Mouse (Mus musculus) embryo, embryonic 11.5 days (tissue): Measurements from ENCODE around the gene Cd2bp2.

Source experiments
- DNase-seq: peaks from one replicate; pipeline ENCODE4 v3.0.0-alpha.2; 2012; ENCODE audit warnings: low read depth, low spot score

The Cd2bp2 gene

DNA sequence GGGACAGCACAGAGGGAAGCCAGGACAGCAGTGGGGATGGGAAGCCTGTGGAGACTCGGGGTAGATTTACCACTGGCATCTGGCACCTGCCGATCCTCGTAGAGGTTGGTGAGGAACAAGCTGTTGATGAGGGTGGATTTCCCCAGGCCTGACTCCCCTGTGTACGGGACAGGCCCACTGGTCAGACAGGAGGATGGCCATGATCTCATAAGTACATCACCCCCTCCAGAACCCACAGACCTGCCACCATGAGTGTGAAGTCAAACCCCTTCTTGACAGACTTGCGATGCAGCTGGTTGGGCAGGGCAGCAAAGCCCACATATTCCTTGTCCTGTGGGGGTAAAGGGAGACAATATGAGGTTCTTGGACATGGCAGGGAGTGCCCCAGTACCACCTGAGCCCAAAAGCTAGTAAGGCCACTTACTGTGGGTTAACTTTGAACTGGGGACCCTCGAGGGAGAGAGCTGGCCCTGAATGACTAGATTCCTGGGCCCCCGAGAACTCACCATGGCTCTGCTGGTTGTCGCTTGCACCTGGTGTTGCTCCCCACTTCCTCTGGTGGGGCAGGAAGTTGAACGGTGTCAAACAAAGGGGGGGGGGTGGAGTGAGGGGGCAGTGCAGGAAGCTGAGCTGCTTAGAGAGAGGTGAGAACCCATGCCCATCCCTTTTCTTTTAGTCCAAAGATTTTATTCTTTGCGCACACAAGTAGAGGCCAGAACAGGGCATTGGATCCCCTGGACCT, 22.2 kb upstream of the Cd2bp2 start:
- DNase-seq, result no peak

DNA sequence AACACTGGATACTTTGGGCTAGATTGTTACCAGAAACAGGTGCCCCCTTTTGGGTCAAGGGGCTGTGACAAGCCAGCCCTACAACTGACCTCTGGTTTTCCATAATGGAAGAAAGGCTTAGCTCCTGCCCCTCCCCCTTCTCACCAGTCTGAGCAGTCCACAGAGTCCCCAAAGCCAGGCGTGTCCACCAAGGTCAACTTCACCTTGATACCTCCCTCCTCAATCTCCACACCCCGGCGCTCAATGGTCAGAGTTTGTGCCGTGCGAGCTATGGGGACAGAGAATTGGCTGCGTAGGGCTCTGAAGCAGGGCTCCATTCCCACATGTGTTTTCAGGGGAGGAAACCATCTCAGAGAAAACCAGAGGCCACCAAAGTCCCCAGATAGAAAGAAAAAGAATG, 21.6 kb upstream of the Cd2bp2 start:
- no peak for DNase-seq

DNA sequence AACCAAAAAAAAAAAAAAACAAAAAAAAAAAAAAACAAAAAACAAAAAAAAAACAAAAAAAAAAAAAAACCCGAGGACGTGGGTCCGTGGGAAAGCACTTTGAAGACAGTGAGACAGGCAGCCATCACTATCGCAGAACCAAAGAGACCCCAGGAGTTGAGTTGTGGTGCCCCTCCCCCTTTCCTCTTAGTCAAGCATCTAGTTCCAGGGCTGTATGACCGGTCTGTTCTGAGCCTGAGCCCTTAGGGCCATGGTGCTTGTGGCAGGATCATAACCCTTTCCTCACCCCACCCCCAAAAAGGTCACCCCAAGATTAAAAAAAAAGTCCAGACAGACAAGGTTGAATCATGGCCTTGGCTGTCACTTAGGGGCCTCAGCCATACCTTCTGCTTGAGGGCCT, 20.5 kb upstream of the Cd2bp2 start:
- DNase-seq, result no peak

DNA sequence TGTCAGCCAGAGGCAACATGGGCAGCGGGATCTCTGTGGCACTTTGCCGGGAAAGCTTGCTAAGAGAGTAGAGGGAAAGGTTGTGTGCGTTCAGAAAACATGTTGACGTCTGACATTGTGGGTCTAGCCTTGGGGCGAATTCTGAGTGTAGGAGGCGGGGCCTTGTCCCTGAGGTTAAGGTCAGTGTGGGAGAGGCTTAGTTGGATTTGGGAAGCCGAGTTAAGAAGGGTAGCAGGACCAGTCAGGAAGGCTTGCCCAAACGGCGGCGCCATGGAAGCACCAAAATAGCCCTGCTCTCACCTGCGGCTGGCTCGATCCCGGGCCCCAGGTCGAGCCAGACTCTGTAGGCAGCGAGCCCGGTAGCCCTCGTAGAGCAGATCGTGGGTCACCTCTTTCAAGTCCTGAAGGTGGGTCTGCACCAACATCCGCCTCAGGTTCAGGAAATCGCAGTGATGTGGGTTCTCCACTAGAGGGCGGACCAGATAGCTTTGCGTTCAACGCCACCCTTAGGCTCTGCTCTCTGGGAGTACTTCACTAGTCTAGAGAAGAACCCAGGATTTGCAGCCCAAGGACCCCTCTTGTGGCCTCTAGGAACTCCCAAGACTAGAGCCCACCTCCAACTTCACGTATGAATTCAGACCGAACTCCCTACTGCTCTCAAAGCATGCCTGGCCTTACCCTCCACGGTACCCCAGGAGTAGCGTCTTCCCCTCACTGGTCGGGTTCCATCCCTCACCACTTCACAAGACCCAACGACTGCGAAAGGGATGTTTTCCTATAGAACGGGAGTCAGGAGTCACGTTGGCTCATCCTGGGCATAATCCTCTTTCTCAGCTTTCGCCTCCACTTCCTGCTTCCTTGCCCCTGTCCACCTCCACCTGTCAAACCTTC, 19.4 kb upstream of the Cd2bp2 start:
- no peak for DNase-seq

DNA sequence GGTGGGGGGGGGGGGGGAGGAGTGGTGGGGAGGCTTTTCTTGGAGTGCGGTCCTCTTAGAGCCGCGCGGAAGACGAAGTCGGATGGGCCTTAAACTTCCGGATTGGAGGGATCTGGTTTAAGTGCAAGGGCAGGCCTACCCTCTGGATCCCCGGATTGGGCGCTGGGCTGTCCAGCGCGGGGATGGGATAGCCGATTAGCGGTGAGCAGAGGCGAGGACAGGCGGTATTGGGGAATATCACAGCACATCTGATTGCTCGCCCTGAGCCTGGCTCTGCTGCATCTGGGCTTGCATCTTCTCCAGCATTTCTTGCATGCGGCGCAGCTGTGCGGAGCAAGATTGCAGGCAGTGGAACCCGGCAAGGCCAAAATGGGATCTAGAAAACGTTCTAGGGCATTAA, 18.7 kb upstream of the Cd2bp2 start:
- no peak for DNase-seq

DNA sequence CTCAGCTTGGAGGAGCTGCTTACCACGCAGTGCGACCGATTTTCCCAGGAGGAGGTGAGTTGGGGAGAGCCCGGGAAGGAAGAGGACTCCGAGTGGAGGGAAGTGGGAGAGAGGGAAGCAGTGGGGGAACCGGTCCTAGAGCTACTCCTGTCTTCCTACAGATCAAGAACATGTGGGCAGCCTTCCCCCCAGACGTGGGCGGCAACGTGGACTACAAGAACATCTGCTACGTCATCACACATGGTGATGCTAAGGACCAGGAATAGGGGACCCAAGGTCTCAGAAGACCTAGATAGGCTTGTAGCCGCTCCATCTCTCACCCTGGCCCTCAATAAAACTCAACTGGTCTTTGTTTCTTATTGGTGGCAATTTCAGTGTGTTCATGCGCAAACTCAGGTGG, 18.1 kb upstream of the Cd2bp2 start:
- no peak for DNase-seq

DNA sequence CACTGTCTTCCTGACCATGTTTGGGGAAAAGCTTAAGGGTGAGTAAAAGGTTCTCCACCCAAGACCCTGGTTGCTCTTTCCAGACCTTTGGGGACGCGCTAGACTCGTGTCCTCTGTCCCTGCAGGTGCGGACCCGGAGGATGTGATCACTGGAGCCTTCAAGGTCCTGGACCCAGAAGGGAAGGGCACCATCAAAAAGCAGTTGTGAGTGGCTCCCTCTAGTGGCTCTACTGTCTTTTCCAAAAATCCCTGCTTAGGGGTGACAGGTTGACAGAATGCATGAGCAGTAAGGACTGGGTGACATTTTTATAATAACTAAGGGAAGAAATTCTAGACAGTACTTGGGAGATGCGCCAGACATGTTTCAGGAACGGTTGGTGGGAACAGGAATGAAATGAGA, 17.6 kb upstream of the Cd2bp2 start:
- DNase-seq, result no peak

DNA sequence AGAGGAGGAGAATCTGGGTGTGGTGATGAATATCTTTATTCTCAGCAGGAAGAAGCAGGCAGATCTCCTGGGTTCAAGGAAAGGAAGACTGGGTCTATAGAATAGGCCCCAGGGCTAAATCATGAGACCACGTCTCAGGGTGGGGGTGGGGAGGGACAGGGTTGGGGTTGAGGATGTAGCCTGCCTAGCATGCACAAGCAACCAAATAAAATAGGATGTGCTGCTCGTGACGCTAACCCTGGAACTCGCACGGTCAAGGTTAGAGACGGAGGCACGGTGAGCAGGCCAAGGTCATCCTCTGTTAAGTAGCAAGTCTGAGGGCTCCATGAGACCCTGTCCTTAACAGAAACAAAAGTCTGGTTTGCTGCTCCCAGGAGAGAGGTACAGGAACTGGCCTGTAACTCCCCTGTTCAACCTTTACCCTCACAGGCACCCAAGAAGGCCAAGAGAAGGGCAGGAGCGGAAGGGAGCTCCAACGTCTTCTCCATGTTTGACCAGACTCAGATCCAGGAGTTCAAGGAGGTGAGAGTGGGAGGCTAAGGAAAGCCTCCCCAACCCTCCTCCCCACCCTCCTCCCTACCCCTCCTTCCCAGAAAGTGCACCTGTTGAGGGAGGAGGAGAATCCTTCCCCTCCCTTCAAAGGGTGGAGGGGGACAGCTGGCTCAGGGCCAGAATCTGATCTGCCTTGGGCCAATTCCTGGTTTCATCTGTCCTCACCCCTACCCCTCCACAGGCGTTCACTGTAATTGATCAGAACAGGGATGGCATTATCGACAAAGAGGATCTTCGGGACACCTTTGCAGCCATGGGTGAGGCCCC, 16.8 kb upstream of the Cd2bp2 start:
- no peak for DNase-seq

DNA sequence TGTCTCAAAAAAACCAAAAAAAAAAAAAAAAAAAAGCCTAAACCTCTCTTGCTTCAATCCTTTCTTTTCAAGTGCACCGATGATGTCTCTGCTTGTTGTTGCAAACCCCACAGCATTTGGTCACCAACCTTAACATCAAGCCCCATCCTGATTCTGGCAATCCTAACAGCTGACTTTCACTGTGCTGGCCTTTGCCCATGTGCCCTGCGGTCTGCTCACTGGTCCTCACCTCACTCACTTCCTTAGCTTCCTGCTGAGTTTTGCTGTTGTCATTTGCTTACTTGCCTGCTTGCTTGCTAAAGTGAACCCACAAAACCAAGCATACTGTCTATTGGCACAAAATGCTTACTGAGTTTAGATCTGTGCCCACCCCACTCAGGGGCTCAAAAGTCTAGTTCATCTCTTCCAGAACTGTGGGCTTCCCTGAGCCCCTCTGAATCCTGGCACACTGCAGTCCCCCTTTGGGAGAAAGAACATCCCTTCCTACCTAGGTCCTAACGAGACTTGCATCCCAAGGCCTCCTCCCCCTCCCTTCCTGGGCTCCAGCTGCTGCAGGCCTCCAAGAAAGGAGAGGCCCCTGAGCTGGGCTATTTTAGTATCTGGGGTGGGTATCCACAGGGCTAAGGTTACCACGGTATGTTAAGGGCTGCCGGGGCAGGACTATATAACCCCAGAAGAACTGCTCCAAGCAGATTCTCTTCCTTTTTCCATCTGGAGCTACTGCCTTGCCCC, 15.3 kb upstream of the Cd2bp2 start:
- DNase-seq, result no peak

DNA sequence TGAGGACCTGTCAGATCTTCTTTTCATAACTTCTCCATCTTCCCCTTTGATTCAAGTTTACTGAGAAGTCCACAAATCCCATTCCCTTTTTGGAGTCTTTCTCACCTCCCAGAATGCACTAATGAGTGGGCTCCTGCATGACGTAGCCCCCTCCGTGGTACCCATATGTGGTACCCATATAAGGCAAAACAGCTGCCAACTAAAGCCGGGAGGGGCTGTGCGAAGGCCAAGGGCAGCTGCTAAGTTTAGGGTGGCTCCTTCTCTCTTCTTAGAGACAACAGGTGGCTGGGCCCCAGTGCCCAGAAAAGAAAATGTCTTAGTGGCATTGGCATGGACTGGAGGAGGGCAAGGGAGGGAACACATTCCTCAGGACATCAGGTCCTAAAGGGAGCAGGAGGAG, 14.4 kb upstream of the Cd2bp2 start:
- no peak for DNase-seq

DNA sequence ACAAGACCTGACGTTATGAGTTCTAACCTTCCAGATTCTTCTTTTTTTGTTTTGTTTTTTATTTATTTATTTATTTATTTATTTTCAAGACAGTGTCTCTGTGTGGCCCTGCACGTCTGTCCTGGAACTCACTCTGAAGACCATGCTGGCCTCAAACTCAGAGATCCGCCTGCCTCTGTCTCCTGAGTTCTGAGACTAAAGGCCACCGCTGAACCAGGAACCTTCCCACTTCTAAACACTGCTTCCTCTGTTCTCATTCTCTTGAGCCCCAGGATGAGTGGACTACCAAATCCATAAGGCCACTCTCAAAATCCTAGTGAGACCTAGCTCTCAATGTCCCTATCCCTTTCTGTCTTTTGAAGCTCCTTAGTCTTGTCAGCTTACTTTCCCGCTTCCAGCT, 14.0 kb upstream of the Cd2bp2 start:
- DNase-seq, result no peak

DNA sequence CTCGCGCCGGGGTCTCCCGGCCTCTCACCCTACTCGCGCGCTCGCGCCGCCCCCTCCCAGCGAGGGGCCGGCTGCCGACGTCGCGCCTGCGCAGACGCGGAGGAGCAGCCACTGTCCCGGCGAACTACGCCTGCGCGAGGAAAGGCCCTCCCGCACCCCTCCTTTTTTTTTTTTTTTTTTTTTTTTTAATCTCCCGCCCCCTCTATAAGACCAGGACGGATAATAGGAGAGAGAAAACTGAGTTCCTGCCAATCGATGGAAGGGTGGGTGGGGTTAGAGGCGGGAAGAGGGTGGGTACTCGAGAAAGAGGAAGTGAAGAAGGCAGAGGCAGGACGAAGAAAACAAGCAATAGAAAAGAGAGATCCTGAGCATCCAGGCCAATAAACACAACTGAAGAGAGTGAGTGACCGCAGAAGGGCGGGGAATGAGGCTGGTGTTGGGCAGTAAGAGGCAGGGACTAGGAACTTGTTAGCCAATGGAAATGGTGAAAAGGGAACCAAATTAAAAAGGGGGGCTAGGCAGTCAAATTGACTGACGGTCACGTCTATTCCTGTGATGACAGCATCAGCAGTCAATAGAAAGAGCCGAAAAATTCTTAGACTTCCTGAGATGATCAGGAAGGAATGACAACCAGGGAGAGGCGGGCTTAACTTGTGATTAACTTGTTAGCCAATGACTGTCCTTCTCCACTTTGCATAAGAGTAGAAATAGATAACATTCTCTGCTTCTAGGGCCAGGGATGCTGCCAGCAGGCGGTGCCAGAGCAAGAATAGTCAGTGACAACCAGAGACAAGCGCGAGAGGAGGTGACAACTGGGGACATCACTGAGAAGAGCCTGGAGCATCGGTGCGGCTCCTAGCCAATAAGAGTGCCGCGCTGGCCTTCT, 12.9 kb upstream of the Cd2bp2 start, which contains the start of gene Mylpf:
Gene Mylpf, plus strand, starts transcription at position 338 of the 886 bp plus-strand sequence.
- peak; percentile 91 for DNase-seq

DNA sequence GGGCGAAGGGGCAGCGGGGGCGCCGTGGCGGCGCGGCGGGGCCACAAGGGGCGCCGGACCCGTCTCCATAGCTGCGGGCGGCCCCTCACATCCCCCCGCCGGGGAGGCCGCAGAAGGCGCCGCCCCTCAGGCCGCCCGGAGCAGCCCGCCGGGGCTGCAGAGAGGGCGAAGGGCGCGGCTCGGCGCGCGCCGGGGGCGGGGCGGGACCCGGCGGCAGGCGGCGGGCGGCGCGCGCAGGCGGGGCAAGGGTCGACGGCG, 12.4 kb upstream of the Cd2bp2 start, which contains the start of gene Tbc1d10b:
Gene Tbc1d10b, minus strand, starts transcription at position 174 of the 258 bp plus-strand sequence.
- DNase-seq, result no peak

DNA sequence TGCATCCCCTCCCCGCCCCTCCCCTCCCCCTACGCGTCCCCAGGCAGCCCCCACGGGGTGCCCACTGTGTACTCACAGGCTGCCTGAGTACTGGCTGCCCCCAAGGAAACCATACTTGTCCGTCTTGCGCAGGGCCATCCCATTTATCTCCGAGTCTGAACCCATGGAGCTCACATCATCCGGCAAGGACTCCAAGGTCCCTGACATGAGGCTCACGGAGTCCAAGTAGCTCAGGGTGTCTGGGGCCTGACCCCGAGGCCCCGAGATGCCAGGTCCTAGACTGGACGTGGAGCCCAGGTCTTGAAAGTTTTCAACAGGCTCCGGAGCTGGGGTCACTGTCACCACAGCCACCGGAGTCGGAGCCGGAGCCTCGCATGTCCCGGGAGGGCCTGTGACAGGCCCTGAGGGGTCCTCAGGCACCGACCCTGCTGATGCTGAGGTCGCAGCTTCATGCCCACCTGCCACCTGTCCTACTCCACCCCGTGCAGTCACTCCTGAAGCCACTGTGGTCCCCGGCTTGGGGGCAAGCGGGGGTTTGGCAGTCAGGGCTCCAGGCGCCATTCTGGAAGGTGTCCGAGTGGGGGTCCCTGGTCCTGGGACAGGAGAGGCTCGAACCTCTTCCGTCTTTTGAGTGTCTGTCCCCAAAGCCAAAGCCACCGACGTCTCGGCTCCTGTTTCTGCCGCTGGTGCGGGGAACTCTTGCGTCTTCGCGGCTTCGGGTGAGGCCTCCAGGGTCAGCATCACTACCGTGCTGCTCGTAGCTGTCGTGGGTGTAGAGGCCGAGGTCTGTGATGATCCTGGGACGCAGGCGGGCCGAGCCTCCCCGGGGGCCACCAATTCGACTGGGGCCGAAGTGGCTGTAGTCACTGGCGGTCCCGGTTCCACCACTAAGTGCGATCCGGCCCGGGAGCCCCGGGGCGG, 11.8 kb upstream of the Cd2bp2 start:
- DNase-seq, result no peak

DNA sequence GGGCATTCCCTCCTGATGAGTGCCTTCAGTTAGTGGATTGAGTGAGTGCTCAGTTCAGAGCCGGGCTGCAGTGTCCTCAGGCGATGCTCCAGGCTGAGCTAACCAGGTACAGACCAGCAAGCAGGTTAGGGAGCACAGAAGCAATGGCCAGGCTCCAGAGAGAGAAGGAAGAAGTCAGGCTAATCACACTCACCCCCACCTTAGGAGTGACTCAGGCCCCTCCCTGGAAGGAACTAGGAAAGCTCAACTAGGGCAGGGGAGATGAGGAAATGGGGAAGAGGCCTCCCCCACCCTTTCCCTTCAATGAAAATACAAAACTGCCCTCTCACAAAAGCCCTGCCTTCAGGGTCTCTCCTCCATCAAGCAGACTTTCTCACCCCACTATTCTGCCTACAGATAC, 10.8 kb upstream of the Cd2bp2 start:
- no peak for DNase-seq

DNA sequence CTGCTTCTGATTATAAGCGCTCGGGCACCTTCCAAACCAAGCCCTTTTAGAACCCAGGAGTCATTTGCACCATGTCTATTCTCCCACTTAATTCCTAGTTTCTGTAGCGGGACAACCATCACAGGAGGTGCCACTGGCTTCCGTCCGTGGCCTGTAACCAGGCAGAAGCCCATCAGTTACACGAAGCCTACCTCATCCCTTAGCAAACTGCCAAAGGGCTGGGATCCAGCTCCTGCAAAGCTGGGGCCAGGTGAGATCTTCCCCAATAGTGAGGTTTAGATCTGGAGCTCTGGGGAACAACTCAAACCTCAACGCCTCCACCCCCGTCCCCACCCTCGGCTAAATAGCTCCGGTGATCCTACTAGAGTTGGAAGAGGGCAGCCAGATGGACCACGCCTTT, 634 bp upstream of the Cd2bp2 start:
- DNase-seq, result no peak

DNA sequence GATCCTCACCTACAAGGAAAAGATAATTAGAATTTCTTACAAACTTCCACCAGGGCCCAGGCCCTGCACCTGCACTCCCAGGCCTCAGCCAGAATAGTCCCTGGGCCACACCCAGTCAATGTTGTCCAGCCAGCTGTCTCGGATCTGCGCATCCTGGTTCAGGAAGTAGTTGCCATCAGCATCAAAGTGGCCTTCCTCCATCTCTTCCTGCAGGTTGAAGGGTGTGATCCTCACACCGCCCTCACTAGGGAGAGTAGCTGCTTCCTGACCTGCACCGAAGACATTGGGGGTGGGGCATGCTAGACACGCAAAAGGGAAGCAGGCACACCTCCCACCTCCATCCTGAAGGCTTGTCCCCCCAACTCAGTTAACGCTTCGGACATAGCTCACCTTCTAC, 1.2 kb downstream of the Cd2bp2 start:
- no peak for DNase-seq

DNA sequence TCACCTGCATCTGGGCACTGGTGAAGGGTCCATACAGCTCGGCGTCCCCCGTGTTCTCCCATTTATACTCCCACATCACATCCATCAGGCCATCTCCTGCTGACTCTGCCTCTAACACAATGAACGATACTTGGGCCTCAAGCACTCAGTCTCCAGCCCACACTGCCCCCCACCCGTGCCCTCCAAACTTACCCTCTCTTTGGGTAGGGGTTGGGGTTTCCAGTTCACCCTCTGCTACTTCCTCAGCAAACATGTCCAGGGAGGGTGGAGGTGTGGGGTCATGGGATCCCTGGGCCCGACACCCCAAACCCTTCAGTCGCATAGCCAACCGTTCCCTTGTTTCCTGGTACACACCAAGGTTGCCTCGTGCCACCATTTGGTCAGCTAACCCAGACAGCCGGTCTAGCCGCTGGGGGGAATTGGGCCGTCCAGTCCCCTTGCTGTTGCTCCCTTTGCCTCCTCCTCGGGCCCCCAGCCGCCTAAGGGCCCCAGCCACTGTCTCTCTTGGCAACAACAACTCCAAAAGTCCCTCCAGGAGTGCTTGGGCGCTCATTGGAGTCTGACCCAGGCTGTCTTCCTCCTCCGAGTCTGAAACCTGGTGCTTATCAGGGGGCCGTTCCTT, 1.7 kb downstream of the Cd2bp2 start:
- DNase-seq, result no peak

DNA sequence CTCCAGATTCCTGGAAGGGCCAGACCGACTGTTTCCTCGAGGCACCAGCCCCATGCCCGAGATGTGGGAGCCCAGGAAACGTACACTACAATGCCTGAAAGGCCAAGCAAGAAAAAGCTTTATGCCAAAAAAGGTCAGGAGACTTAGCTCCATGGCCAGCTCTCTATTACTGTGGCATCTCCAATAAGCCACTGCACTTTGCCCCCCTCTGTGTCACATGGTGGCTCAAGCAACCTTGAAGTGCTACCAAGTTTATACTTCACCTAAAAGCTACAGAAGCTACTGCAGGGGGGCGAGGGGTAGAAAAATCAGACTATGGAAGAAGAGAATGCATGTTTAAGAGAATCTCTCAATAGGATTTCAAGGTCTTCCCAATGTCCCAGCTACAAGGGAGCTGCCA, 2.9 kb downstream of the Cd2bp2 start:
- DNase-seq, result no peak
